Mouse (Mus musculus) stomach, embryonic 16.5 days (tissue): ENCODE data around the gene Mob3a. TPM values are rescaled to one million over a fixed set of nuclear protein-coding genes. Genes with fewer than 3 reads are reported as not detected.
A peak's percentile ranks its signal among the peaks of the same experiment; 100 is the strongest.

Experiments
- ATAC-seq: fragments of 200-750 bp; cut with Nextera tagmentation; 2 replicates; pipeline ENCODE4 v1.8.0; 2017; ENCODE audit warnings: moderate number of reproducible peaks, moderate TSS enrichment; ENCODE audit not compliant: insufficient read depth, low FRiP score
- H3K27ac ChIP-seq: fragments of 300-500 bp; sonication (generic); 2 replicates; pipeline ENCODE4 v1.5.1; 2014; ENCODE audit warnings: low read length
- H3K27me3 ChIP-seq: fragments of 300-500 bp; sonication (generic); 2 replicates; pipeline ENCODE4 v1.6.1; 2014; ENCODE audit warnings: low read length, control low read depth, mixed read lengths; ENCODE audit not compliant: control insufficient read depth, insufficient read depth
- H3K36me3 ChIP-seq: fragments of 300-500 bp; sonication (generic); 2 replicates; pipeline ENCODE4 v1.6.1; 2014; ENCODE audit warnings: low read length; ENCODE audit not compliant: control insufficient read depth, insufficient read depth
- H3K4me1 ChIP-seq: fragments of 300-500 bp; sonication (generic); 2 replicates; pipeline ENCODE4 v1.6.1; 2014; ENCODE audit warnings: low read length, control low read depth, mixed read lengths; ENCODE audit not compliant: control insufficient read depth, insufficient read depth
- H3K4me2 ChIP-seq: fragments of 300-500 bp; sonication (generic); 2 replicates; pipeline ENCODE4 v1.6.1; 2014; ENCODE audit warnings: low read depth, low read length, mixed read lengths
- H3K4me3 ChIP-seq: fragments of 300-500 bp; sonication (generic); replicated peaks from 2 replicates; pipeline ENCODE4 v1.5.1; 2014; ENCODE audit warnings: mild to moderate bottlenecking, low read length
- H3K9ac ChIP-seq: fragments of 300-500 bp; sonication (generic); 2 replicates; pipeline ENCODE4 v1.6.1; 2014; ENCODE audit warnings: low read length
- H3K9me3 ChIP-seq: fragments of 300-500 bp; sonication (generic); replicated peaks from 2 replicates; pipeline ENCODE4 v1.6.1; 2016; ENCODE audit warnings: low read length, control low read depth; ENCODE audit not compliant: control insufficient read depth
- WGBS: fragments of 180-500 bp; shearing (Covaris S2); extraction: QIAGEN DNeasy Blood & Tissue Kit; methylation state at CpG from one replicate; pipeline ENCODE4 v1.1.7; 2014; 5-methylcytosine and 5-hydroxymethylcytosine counted together
- polyA plus RNA-seq: library from polyadenylated mRNA; unstranded; fragments of >200 nt; fragmentation: Nextera tagmentation; extraction: Ambion mirVana; gene quantifications from 2 replicates; pipeline ENCODE4 v1.2.1, GENCODE M21; 2015

The Mob3a gene
- polyA plus RNA-seq, 1 experiment from 2014 or later, result 51.6 TPM

DNA sequence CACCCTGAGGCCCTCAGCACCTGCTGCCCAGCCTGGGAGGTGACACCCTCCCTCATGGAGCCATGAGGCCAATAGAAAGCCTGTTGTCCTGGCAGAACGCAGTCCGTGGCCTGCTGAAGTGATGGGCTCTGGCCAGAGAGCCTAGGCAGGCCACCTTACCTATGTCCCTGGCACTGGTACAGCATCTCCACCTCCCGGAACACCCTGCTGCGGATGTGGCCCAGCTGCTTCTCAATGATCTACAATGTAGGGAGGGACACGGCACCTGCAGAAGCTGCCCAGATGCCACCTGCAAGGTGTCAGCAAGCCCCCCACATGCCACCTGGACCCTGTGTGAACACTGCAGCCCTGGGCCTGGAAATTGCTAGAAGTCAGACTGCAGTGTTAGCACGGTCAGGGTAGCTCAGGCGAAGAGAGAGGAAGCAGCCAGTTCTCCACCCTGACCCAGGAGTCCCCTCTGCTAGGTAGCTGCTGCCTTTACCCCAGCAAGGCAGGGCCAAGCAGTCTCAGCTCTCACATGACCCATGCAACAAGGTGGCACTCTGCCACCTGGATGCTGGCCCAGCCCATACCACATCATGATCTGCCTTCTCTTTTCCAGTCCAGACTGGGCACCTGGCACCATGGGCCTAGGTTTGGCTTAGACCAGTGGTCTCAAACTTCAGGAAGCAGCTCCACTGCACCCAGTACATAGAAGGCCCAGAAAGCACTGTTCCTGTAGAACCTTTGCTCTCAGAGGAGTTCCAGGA, 31.9 kb downstream of the Mob3a start:
- peaks cover 57% of the 10 kb centered on the region for H3K4me1 ChIP-seq
- no peaks in the 10 kb centered on the region for H3K9me3 ChIP-seq
- no peaks in the 10 kb centered on the region for H3K27me3 ChIP-seq
- H3K36me3 ChIP-seq, result peaks cover 36% of the 10 kb centered on the region
- H3K4me2 ChIP-seq, result no peak overlapping the region
- no peak for ATAC-seq
- no peak overlapping the region for H3K9ac ChIP-seq
- no peak overlapping the region for H3K27ac ChIP-seq
- 95% methylated on average over 7 of the region's 7 CpGs for WGBS
- H3K4me3 ChIP-seq, result no peak overlapping the region

DNA sequence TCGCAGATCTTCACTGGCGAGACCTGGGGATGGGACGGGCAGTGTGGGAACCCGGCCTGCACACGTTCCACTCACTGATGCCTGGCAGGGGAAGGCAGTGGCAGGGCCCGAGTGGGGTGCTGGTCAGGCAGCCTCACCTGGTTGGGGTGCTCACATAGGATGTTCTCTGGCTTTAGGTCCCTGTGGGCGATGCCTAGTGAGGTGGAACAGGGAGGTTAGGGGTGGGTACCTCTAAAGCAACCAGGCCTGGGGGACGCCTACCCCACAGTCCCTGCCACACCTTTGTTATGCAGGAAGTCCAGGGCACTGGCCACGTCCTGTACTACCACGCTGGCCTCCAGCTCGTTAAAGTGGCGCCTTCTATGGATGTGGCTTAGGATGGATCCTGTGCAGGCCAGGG, 32.8 kb downstream of the Mob3a start:
- Histone ChIP-seq H3K27me3 (no peaks in the 10 kb centered on the region), H3K9me3 (no peaks in the 10 kb centered on the region), H3K9ac (peak overlapping the region; percentile 26; the same call in 1 of the 2 replicates), H3K36me3 (peaks cover 36% of the 10 kb centered on the region), H3K4me1 (peaks cover 58% of the 10 kb centered on the region), H3K4me2 (no peak overlapping the region), H3K27ac (peak overlapping the region; percentile 38), H3K4me3 (no peak overlapping the region)
- no peak for ATAC-seq
- 87% methylated on average over 12 of the region's 12 CpGs for WGBS

DNA sequence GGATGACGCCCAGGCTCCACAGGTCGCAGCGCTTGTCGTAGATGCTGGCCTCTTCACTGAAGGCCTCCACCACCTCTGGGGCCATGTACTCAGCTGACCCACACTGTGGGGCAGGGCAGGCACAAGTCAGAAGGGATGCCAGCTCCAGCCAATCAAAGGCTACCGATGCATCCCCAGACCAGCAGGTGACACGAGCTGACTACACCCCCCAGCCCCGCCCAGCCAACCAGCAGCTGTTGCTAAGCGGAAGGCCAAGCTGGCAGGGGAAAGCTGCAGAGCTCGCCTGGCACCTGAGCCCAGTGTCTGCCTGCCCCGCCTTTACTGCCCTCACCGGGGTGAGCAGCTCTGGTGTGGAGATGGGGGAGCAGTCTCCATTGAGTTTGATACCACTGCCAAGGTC, 33.2 kb downstream of the Mob3a start:
- no peak for ATAC-seq

DNA sequence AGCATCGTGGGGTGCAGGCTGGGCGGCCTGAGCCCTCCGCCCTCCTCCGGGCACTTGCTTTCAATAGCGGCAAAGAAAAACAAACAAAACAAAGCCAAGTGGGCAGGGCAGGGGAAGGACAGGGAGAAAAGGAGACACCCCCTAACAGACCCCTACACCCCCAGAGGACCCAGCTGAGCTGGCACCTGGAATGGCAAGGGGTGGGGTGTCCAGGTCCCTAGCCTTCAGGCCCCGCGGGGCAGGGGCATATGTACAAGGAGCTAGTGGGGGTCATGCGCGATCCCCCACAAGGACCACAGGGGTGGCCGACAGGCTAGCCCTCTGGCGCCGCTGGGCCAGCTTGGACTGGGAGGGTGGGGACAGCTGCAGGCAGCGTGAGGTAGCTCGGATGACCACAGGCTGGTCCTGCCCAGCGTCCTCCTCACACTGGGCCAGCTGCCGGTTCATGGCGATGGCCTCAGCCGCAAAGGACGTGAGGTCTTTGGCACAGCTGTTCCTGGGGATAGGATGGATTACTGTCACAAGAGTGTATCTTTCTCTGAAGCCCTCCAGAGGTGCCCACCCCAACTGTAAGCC, 34.9 kb downstream of the Mob3a start:
- H3K9ac ChIP-seq, result no peak overlapping the region
- no peak for ATAC-seq
- WGBS, result 76% methylated on average over 19 of the region's 19 CpGs
- no peaks in the 10 kb centered on the region for H3K9me3 ChIP-seq
- no peak overlapping the region for H3K27ac ChIP-seq
- H3K27me3 ChIP-seq, result no peaks in the 10 kb centered on the region
- H3K4me2 ChIP-seq, result no peak overlapping the region
- no peak overlapping the region for H3K4me3 ChIP-seq
- H3K36me3 ChIP-seq, result peaks cover 36% of the 10 kb centered on the region
- peaks cover 47% of the 10 kb centered on the region for H3K4me1 ChIP-seq

More for the DNA sequence above, 33.2 kb downstream of the Mob3a start:
- Histone ChIP-seq H3K36me3 (peaks cover 36% of the 10 kb centered on the region), H3K4me1 (peaks cover 57% of the 10 kb centered on the region), H3K9ac (no peak overlapping the region), H3K4me2 (no peak overlapping the region), H3K9me3 (no peaks in the 10 kb centered on the region), H3K27ac (peak overlapping the region; percentile 38), H3K4me3 (no peak overlapping the region), H3K27me3 (no peaks in the 10 kb centered on the region)
- 71% methylated on average over 11 of the region's 11 CpGs for WGBS

DNA sequence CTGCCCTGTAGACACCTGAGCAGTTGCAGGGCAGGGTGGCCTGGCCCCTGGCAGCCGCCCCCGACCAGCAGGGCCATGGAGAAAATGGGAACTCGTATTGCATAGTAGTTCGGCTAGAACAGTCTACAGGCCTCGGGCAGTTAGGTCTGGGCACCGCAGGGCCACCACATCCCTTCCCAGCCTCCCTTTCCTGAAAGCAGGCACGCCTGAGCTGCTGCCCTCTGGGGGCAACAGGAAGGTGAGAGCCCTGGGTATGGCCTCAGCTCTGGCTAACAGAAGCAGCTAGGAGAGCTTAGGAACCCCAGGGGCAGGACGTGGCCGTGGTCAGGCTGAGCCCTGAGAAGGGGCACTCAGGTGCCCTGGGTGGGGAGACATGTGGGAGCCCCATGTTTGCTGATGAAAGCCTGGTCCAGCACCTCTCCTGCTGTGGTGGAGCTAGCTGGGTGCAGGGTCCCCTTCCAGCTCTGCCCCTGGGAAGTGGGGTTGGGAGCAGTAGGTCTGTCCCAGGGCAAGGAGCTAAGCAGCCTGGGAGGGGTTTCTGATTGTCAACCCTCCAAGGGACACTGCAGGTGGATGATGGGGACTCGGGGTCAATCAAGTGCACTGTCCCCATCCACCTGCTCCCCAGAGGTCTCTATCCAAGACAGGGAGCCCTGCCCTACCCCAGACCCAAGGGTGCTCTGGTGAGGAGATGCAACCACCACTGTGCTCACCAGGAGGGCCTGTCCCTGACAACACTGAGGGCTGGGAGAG, 35.6 kb downstream of the Mob3a start:
- H3K4me3 ChIP-seq, result no peak overlapping the region
- no peaks in the 10 kb centered on the region for H3K27me3 ChIP-seq
- no peak overlapping the region for H3K4me2 ChIP-seq
- 0 out of 2 replicates have a peak overlapping the region, but pooled peaks have one; percentile 58 for H3K9ac ChIP-seq
- 70% methylated on average over 10 of the region's 10 CpGs for WGBS
- peaks cover 31% of the 10 kb centered on the region for H3K36me3 ChIP-seq
- no peaks in the 10 kb centered on the region for H3K9me3 ChIP-seq
- no peak for ATAC-seq
- H3K27ac ChIP-seq, result peak overlapping the region; percentile 94
- H3K4me1 ChIP-seq, result peaks cover 47% of the 10 kb centered on the region

DNA sequence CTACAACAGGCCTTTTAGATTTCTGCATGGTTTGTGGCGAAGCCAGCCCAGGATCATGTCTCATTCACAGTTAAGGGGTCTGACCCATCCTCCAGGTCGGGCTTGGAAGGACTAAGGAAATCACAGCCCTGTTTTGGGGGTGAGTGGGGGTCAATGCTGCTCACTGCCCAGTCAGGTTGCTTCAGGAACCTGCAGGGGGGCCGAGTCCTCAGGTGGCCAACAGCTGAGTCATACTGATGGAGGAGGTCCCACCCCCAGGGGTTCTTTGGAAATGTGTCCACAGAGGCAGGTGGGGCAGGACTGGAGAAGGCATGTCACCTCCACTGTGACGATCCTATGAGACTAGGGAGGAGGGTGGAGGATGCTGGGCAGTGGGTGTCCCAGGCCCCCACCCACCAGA, 36.3 kb downstream of the Mob3a start:
- no peak for ATAC-seq
- Histone ChIP-seq H3K27me3 (no peaks in the 10 kb centered on the region), H3K4me2 (peak overlapping the region; percentile 49; the same call in 1 of the 2 replicates), H3K9ac (peak overlapping the region; percentile 58; the same call in 1 of the 2 replicates), H3K4me1 (peaks cover 45% of the 10 kb centered on the region), H3K4me3 (no peak overlapping the region), H3K27ac (peak overlapping the region; percentile 94), H3K9me3 (no peaks in the 10 kb centered on the region), H3K36me3 (peaks cover 28% of the 10 kb centered on the region)
- 49% methylated on average over 4 of the region's 4 CpGs for WGBS

DNA sequence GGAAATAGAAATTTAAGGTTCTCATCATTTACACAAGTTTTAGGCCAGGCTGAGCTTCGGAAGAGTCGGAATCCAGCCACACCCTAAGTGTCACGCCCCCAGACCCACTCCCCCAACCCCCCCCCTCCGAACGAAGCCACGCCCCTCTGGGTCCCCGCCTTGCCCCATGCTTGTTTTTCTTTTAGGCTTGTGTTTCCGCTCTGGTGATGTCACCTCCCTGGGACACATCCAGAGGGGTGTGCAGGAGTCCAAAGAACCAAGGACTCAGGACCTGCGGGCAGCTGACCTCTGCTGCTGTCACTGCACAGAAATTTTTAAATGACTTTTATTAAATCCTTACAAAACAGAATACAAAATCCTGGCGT, 36.8 kb downstream of the Mob3a start:
- peak; percentile 73 for ATAC-seq
- Histone ChIP-seq H3K9ac (peak overlapping the region; percentile 58; the same call in 1 of the 2 replicates), H3K4me3 (peak overlapping the region; percentile 10; the same call in 1 of the 2 replicates)

DNA sequence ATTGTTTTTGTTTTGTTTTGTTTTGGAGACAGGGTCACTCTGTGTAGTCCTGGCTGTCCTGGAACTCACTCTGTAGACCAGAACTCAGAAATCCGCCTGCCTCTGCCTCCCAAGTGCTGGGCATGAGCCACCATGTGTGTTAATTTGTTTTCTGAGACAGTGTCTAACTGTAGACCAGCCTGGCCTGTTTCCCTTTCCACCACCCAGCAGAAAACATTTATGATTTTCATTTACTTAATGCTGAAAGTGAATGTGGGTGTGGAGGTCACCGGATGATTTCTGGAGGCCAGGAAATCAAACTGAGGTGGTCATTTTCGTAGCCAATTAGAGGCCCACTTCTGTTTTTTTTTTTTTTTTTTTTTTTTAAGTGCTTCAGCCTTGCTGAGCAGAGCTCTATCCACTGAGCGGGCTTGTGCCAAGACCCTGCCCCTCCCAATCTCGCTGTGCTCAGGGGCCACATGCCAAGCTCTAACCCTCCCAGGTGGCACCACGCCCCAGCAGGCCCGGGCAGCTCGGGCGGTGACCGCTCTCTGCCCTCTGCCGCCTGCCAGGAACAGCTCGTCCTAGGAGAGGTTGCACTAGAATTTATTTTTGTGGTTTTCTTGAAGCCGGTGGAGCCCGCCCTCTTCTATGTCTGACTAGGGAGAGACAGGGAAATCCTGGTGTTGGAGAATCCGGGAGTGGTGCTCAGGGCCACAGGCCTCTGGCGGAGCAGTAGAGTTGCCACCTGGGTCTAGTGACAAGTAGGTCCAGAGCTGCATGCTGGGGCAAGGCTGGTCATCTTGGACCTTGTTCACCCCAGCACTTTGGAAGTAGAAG, 37.4 kb downstream of the Mob3a start:
- H3K9ac ChIP-seq, result peak overlapping the region; percentile 58; the same call in 1 of the 2 replicates
- H3K36me3 ChIP-seq, result peaks cover 18% of the 10 kb centered on the region
- peaks cover 40% of the 10 kb centered on the region for H3K4me1 ChIP-seq
- 18% methylated on average over 16 of the region's 16 CpGs for WGBS
- H3K9me3 ChIP-seq, result no peaks in the 10 kb centered on the region
- ATAC-seq, result peak; percentile 76
- H3K27me3 ChIP-seq, result no peaks in the 10 kb centered on the region
- H3K27ac ChIP-seq, result peak overlapping the region; percentile 94
- H3K4me3 ChIP-seq, result peak overlapping the region; percentile 10; the same call in 1 of the 2 replicates
- H3K4me2 ChIP-seq, result peak overlapping the region; percentile 49

More for the DNA sequence above, 36.8 kb downstream of the Mob3a start:
- Histone ChIP-seq H3K36me3 (peaks cover 23% of the 10 kb centered on the region), H3K27me3 (no peaks in the 10 kb centered on the region), H3K27ac (peak overlapping the region; percentile 94), H3K4me1 (peaks cover 41% of the 10 kb centered on the region), H3K9me3 (no peaks in the 10 kb centered on the region), H3K4me2 (peak overlapping the region; percentile 49)
- 6% methylated on average over 10 of the region's 10 CpGs for WGBS
